Mouse (Mus musculus): ENCODE measurements around the gene Vwce.

The Vwce gene

GRCm38 (mm10) chr19:10691660-10692059 is 57.6 kb downstream of the Vwce start:
- DNase-seq, result no peak

DNA sequence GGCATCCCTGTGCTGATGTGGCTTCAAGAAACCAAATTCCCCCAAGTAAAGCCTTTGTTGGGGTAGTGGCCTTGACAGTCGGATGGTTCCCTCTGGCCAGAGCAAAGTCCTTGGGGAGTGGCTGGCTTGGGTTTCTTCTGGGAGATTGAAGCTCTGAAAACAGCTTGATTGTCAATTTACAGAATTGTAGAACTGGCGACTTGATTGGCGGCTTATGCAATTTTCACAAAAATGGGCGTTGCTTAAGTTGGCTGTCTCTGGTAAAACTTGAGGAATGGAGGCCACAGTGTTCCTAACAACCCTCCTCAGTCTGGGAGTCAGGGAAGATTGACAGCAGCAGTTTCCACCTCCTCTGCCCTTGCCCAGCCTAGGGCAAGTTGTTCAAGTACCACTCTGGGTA is 58.3 kb downstream of the Vwce start:
- no peak for DNase-seq

- no peak for DNase-seq
Measured at GRCm38 (mm10) chr19:10693926-10694682, 60.1 kb downstream of the Vwce start.

DNA sequence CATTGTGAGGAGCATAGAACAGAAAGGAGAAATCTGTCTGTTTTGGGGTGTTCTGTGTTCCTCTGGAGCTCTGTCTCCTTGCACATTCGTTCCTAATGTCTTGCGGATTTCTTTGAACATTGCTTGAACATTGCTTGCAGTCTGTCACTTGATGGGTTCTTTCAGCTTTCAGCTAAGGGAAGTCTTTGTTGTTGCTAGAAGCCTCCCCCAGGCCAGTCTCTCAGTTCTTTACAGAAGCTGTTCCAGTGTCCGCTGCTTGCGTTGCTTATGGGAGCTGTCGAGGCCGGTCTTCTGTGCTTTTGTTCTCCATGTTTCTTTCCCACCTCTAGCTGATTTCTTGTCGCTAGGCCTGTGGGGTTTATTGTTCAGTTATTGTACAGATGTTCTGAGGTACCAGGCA is 61.8 kb downstream of the Vwce start:
- DNase-seq, result no peak

- no peak for DNase-seq
Measured at GRCm38 (mm10) chr19:10698131-10698991, 64.3 kb downstream of the Vwce start.

DNA sequence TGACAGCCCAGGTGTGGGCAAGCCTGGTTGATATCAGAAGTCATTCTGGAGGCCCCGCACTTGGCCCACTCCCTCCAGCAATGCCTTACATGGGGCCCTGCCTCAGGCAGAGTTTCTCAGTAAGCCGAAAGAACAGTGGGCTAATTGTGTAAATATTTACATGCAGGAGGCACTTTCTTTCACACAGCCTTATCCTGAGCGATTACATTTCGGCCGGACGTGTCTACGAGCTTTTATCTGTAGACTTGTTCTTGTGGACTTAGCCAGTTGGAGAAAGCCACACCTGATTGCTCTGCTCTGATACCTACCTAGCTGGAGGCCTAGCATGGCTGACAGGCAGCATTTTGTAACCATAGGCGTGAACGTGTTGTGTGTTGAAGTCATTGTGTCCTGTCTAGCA is 65.8 kb downstream of the Vwce start:
- no peak for DNase-seq

- DNase-seq, result no peak
Measured at GRCm38 (mm10) chr19:10701013-10701726, 67.2 kb downstream of the Vwce start.

DNA sequence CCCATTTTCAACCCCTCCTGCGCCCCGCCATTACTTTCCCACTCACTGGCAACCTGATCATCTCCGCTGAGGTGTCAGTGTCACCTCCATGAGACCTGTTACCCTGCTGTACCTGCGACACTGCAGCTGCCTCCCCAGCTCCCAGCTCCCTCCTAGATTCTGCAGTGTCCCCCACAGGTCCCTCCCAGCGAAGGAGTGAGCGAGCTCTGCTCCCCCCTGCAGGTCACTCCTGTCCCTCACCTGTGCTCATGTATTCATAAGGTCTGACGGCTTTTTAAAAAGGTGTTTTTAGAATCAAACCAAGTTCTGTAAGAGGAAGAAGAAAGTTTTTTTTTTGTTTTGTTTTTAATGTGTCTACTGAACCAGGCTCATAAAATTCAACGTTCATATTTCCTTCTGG is 68.1 kb downstream of the Vwce start:
- no peak for DNase-seq

- no peak for DNase-seq
Measured at GRCm38 (mm10) chr19:10703470-10703869, 69.5 kb downstream of the Vwce start.

GRCm38 (mm10) chr19:10707087-10707875 is 73.3 kb downstream of the Vwce start:
- no peak for DNase-seq

GRCm38 (mm10) chr19:10707881-10708280 is 73.9 kb downstream of the Vwce start:
- DNase-seq, result no peak

DNA sequence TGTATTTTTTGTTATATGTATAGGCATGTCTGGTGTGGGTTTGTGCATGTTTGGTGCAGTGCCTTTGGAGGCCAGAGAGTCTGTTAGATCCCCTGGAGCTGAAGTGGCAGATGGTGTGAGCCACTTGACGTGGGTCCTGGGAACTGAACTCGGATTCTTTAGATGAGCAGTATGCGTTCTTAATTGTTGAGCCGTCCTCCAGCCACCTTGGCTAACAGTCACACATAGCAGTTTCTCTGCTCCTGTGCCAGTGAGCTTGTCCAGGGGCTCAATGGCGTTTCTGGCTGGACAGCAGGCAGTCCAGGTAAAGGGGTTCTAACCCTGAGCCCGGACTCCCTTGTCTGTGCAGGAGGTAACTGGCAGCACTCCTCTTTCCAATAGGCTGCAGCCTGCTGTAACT is 74.9 kb downstream of the Vwce start:
- DNase-seq, result no peak

- peak; percentile 68 to 88 for DNase-seq
Measured at GRCm38 (mm10) chr19:10709360-10710087, 75.5 kb downstream of the Vwce start.

DNA sequence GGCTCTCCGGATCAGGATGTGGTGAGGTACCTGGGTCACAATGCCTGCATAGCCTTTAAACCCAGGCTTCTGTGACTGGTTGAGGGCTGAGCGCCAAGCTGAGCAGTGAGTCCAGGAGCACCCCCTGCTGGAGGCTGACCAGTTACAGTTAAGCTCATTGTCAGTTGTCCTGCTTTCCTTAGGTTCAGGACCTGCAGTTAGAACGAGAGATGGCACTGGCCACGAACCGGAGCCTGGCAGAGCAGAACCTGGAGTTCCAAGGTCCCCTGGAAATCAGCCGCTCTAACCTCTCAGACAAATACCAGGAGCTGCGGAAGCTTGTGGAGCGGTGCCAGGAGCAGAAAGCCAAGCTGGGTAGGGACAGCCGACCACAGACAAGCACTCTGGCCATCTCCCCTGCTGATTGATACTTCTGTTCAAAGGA is 76.1 kb downstream of the Vwce start:
- peak; percentile 34 to 62 for DNase-seq

DNA sequence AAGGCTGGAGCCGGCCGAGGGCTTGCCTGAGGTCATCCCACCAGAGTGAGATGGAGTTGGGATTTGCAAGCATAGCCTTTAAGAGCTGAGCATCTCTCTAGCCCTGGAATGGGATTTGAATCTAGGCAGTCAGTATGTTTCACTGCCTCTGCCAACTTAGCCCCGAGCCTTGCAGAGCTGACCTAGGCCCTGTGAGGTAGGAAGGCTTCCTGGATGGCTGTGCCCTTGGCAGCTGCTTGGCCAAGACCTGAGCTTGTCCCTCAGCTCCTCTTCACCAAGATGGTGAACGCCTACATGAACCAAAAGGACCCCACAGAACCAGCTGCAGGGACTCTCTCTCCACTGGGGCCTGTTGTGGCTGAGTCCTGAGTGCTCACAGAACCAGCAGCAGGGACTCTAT is 76.7 kb downstream of the Vwce start:
- DNase-seq, result no peak

- no peak for DNase-seq
Measured at GRCm38 (mm10) chr19:10712194-10712593, 78.2 kb downstream of the Vwce start.

- DNase-seq, result no peak
Measured at GRCm38 (mm10) chr19:10712646-10713045, 78.6 kb downstream of the Vwce start.

DNA sequence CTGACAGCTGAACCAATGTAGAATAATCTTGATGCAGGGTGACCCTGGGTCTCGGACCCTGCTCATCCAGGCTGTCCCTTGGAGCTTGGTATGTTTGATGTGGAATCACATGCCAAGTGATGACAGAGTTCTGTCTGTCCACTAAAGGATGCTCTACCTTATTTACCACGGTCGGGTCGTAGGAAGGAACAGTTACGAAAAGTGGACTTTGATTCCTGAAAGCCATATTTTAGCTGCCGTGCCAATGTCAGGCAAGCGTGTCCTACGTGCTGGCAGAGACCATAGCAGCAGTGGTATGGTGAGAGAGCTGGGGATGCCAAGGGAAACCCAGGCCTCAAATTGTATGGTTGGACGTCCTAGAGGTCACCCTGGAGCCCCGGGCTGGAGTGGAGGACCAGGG is 79.5 kb downstream of the Vwce start:
- DNase-seq, result no peak

DNA sequence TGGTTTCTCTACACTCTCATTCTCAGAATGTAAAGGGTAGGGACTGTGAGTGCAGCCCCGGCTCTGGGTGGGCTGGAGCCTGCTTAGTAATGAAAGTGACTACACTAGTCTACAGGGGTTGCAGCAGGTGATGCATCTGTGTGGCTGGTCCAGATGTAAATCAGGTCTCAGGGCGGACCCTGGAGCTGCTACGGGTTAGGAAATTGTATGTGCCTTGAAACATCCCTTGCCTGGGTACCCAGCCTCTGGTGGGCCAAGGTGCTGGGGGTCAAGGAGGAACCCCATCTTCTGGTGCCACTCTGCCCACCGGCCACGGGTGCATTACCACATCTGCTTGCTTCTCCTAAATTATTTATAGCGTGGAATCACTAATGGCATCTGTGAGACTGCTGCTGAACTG is 80.2 kb downstream of the Vwce start:
- no peak for DNase-seq

GRCm38 (mm10) chr19:10714682-10715475 is 80.9 kb downstream of the Vwce start:
- peak; percentile 40 to 76 for DNase-seq

DNA sequence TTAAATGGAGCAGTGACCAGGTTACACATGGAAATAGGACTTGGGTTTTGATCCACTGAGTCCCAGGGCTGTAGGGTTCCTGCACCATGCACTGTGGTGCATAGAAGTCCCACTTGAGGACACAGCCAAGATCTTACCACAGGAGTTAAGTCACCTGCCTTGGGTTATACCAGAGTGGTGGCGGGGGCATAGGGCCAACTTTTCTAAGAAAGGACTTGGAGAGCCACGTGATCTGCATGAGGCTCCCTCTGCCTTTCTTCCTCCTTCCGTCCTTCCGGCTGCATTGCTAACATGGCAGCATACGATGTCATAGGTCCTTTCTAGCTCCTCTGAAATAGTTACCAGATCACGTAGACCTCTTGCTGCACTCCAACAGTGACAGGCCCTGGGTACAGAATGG is 81.5 kb downstream of the Vwce start:
- no peak for DNase-seq
